ENCODE assay signal across 8 mouse cellular contexts in the genomic region with DNA sequence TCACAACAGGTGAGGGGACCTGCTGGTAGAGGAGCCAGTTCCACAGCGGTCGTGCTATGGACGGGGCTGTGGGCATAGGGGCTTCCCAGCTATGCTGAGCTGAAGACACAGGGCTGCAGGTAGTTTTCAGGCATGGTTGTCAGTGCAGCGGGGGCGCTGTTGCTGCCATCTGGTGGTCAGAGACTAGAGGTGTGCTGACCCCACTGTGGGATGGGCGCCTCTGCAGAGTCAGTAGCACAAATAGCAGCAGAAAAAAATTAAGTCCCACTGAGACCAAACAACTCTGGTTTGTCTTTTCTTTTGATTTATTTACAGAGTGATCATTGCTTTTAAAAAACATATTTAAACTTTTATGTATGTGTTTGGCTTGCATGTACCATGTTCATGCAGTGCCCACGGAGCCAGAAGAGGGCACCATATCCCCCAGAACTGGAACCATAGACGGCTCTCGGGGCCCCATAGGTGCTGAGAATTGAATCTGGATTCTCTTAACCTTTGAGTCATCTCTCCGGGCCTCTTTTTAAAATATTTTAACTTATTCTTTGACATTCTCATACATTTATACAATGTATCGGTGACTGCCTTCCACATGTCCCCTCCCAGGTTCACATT. TPM values are rescaled to one million over a fixed set of nuclear protein-coding genes. Genes with fewer than 3 reads are reported as not detected.
DNase-seq lines count a peak whose midpoint lies in the region; ATAC-seq and TF ChIP-seq lines count a peak whose summit lies in the region.

No protein-coding gene starts in this region.

- no peak for TF ChIP-seq POLR2A in spleen, adult 2 months (IDR thresholded peaks at IDR 0.05; ENCODE audit: low read depth, low read length)

- no peak overlapping the region for H3K9ac ChIP-seq in intestine, postnatal 0 days (ENCODE audit: low read depth, low read length)
- H3K9ac ChIP-seq in midbrain, embryonic 11.5 days (ENCODE audit: low read length): peak overlapping the region; percentile 33; the same call in 1 of the 2 replicates

- H3K4me2 ChIP-seq in intestine, postnatal 0 days (replicated peaks; ENCODE audit: low read depth): no peak overlapping the region
- H3K4me2 ChIP-seq in midbrain, embryonic 11.5 days: peak overlapping the region; percentile 44

- H3K4me1 ChIP-seq in intestine, postnatal 0 days (replicated peaks; ENCODE audit: control insufficient read depth, insufficient read depth, low read length): no peaks in the 10 kb centered on the region
- H3K4me1 ChIP-seq in midbrain, embryonic 11.5 days (ENCODE audit: control insufficient read depth, insufficient read depth, low read length): peaks cover 16% of the 10 kb centered on the region
- no peaks in the 10 kb centered on the region for H3K4me1 ChIP-seq in spleen, adult 2 months (ENCODE audit: control insufficient read depth, insufficient read depth, insufficient read length)

- intact Hi-C loops in gastrocnemius, postnatal 36 days (cut with DNase I): loop anchor here (2.0 to 5.0 kb wide), 2 partner anchors 25 to 61 kb away; partner anchors contain the start of gene Eif4a3
- intact Hi-C loops in left cerebral cortex, postnatal 4 days (cut with DNase I): no loop called here

- H3K36me3 ChIP-seq in intestine, postnatal 0 days (ENCODE audit: control insufficient read depth, insufficient read depth): peaks cover 28% of the 10 kb centered on the region; the same call in 1 of the 2 replicates
- peaks cover 2% of the 10 kb centered on the region; the same call in 1 of the 2 replicates for H3K36me3 ChIP-seq in midbrain, embryonic 11.5 days (ENCODE audit: control insufficient read depth, insufficient read depth, low read length)
- H3K36me3 ChIP-seq in spleen, adult 2 months (ENCODE audit: control insufficient read depth, insufficient read depth, low read length): peaks cover 7% of the 10 kb centered on the region; the same call in 1 of the 2 replicates

- DNase-seq in urinary bladder, adult 18-20 months (ENCODE audit: low spot score in 2 of 2): peak; percentile 42 to 50
- DNase-seq in urinary bladder, adult 2 months (ENCODE audit: low spot score): no peak
- DNase-seq in embryo, embryonic 10 days (ENCODE audit: low spot score): peak; percentile 92
- DNase-seq in gastrocnemius, postnatal 36 days: peak; percentile 51 to 62
- peak; percentile 79 for DNase-seq in left cerebral cortex, postnatal 4 days
- peak; percentile 97 for DNase-seq in midbrain, embryonic 11.5 days (ENCODE audit: low spot score, missing footprints)
- DNase-seq in spleen, adult 2 months (ENCODE audit: low read depth in 1 of 2, low spot score in 2 of 2): peak; percentile 58 to 73

- H3K27me3 ChIP-seq in intestine, postnatal 0 days (replicated peaks; ENCODE audit: control insufficient read depth, insufficient read depth, low read length): no peaks in the 10 kb centered on the region
- no peaks in the 10 kb centered on the region for H3K27me3 ChIP-seq in midbrain, embryonic 11.5 days (ENCODE audit: control insufficient read depth, insufficient read depth, low read length)
- no peaks in the 10 kb centered on the region for H3K27me3 ChIP-seq in spleen, adult 2 months (ENCODE audit: control insufficient read depth, insufficient read depth, low read length)

- ATAC-seq in intestine, postnatal 0 days: peak; percentile 78
- peak; percentile 83 for ATAC-seq in midbrain, embryonic 11.5 days (ENCODE audit: low FRiP score)

- no peak overlapping the region for H3K4me3 ChIP-seq in intestine, postnatal 0 days (ENCODE audit: low read depth, low read length)
- H3K4me3 ChIP-seq in midbrain, embryonic 11.5 days (ENCODE audit: low read depth, low read length): 0 out of 2 replicates have a peak overlapping the region, but pooled peaks have one; percentile 11
- H3K4me3 ChIP-seq in spleen, adult 2 months (ENCODE audit: extremely low read depth, insufficient read depth, insufficient read length): no peak overlapping the region

- peak; percentile 94 for TF ChIP-seq CTCF in intestine, postnatal 0 days (IDR thresholded peaks at IDR 0.05; ENCODE audit: low read depth)
- TF ChIP-seq CTCF in spleen, adult 2 months (IDR thresholded peaks at IDR 0.05; ENCODE audit: extremely low read depth, insufficient read depth, insufficient read length, insufficient replicate concordance): peak; percentile 91

- H3K9me3 ChIP-seq in intestine, postnatal 0 days (ENCODE audit: control insufficient read depth): no peaks in the 10 kb centered on the region
- H3K9me3 ChIP-seq in midbrain, embryonic 11.5 days (ENCODE audit: control insufficient read depth, low read length): no peaks in the 10 kb centered on the region

- WGBS in intestine, postnatal 0 days: 28% methylated on average over 11 of the region's 11 CpGs
- WGBS in midbrain, embryonic 11.5 days: 27% methylated on average over 11 of the region's 11 CpGs
- WGBS in spleen, adult 2 months: 31% methylated on average over 11 of the region's 11 CpGs

- no peak overlapping the region for H3K27ac ChIP-seq in intestine, postnatal 0 days (ENCODE audit: low read depth, low read length)
- 0 out of 2 replicates have a peak overlapping the region, but pooled peaks have one; percentile 31 for H3K27ac ChIP-seq in midbrain, embryonic 11.5 days (ENCODE audit: low read depth, low read length)
- H3K27ac ChIP-seq in spleen, adult 2 months (ENCODE audit: insufficient read depth, low read length): no peak overlapping the region

RNA-seq across cellular contexts. Expression of gene Slc26a11, which starts 8.3 kb away (rescaled TPM):
- polyA plus RNA-seq in urinary bladder, adult 2 months (2012; rRNA removed): 10.0 and 11.7 TPM in 2 replicates
- 1 to 10 TPM; 3.0 to 3.2 TPM for total RNA-seq in gastrocnemius, postnatal 36 days (2021)
- 6.7 and 7.7 TPM in 2 replicates for polyA plus RNA-seq in intestine, postnatal 0 days (2015; fragmentation: Nextera tagmentation; extraction: Ambion mirVana)
- 1 to 10 TPM; 4.1 to 5.3 TPM for total RNA-seq in left cerebral cortex, postnatal 4 days (2021)
- polyA plus RNA-seq in midbrain, embryonic 11.5 days (2014; fragmentation: Nextera tagmentation; extraction: Ambion mirVana): 4.1 and 5.1 TPM in 2 replicates
- 28.3 and 35.8 TPM in 2 replicates for polyA plus RNA-seq in spleen, adult 2 months (2012; rRNA removed)

RNA-seq across cellular contexts. Expression of gene Sgsh, which starts 8.3 kb away (rescaled TPM):
- 8.2 and 11.6 TPM in 2 replicates for polyA plus RNA-seq in urinary bladder, adult 2 months (2012; rRNA removed)
- 1 to 10 TPM; 2.9 to 3.6 TPM for total RNA-seq in gastrocnemius, postnatal 36 days (2021)
- polyA plus RNA-seq in intestine, postnatal 0 days (2015; fragmentation: Nextera tagmentation; extraction: Ambion mirVana): 7.7 and 8.3 TPM in 2 replicates
- 1 to 10 TPM; 4.2 to 5.1 TPM for total RNA-seq in left cerebral cortex, postnatal 4 days (2021)
- 4.2 and 5.2 TPM in 2 replicates for polyA plus RNA-seq in midbrain, embryonic 11.5 days (2014; fragmentation: Nextera tagmentation; extraction: Ambion mirVana)
- polyA plus RNA-seq in spleen, adult 2 months (2012; rRNA removed): 43.1 and 61.5 TPM in 2 replicates

RNA-seq across cellular contexts. Expression of gene Rnf213, which starts 29.3 kb away (rescaled TPM):
- polyA plus RNA-seq in urinary bladder, adult 2 months (2012; rRNA removed): 42.4 and 42.5 TPM in 2 replicates
- total RNA-seq in gastrocnemius, postnatal 36 days (2021): 1 to 10 TPM; 4.6 to 4.9 TPM
- 23.1 and 23.2 TPM in 2 replicates for polyA plus RNA-seq in intestine, postnatal 0 days (2015; fragmentation: Nextera tagmentation; extraction: Ambion mirVana)
- total RNA-seq in left cerebral cortex, postnatal 4 days (2021): 1 to 10 TPM; 2.9 TPM
- 1.4 and 1.7 TPM in 2 replicates for polyA plus RNA-seq in midbrain, embryonic 11.5 days (2014; fragmentation: Nextera tagmentation; extraction: Ambion mirVana)
- polyA plus RNA-seq in spleen, adult 2 months (2012; rRNA removed): 27.4 and 29.1 TPM in 2 replicates

RNA-seq across cellular contexts. Expression of gene Card14, which starts 56.1 kb away (rescaled TPM):
- 4.7 and 5.0 TPM in 2 replicates for polyA plus RNA-seq in urinary bladder, adult 2 months (2012; rRNA removed)
- total RNA-seq in gastrocnemius, postnatal 36 days (2021): under 1 TPM; 0.31 to 0.62 TPM
- 9.9 and 11.4 TPM in 2 replicates for polyA plus RNA-seq in intestine, postnatal 0 days (2015; fragmentation: Nextera tagmentation; extraction: Ambion mirVana)
- total RNA-seq in left cerebral cortex, postnatal 4 days (2021): under 1 TPM; 0.38 to 0.54 TPM
- polyA plus RNA-seq in midbrain, embryonic 11.5 days (2014; fragmentation: Nextera tagmentation; extraction: Ambion mirVana): not detected in 2 replicates
- 0.02 and 0.05 TPM in 2 replicates for polyA plus RNA-seq in spleen, adult 2 months (2012; rRNA removed)
